ENCODE assay signal across 10 mouse cellular contexts in genomic region chr19:30029002-30029710, GRCm38 (mm10). TPM values are rescaled to one million over a fixed set of nuclear protein-coding genes. Genes with fewer than 3 reads are reported as not detected.
DNase-seq lines count a peak whose midpoint lies in the region; ATAC-seq lines count a peak whose summit lies in the region.
"Had no signal": no experiment of that assay in that cellular context is flagged by ENCODE, and none has a peak within 500 bp of the region (broad histone marks: within the 10 kb centered on the region; RNA-seq: fewer than 3 reads in every experiment).

No protein-coding gene starts in this region.

- peak overlapping the region; percentile 90 for H3K4me2 ChIP-seq in heart, embryonic 15.5 days
- H3K4me2 ChIP-seq in forebrain, embryonic 16.5 days (ENCODE audit: low read length), result peak overlapping the region; percentile 61
- peak overlapping the region; percentile 80 for H3K4me2 ChIP-seq in midbrain, embryonic 14.5 days (ENCODE audit: low read length)

- no peak for DNase-seq in heart, postnatal 25 days (ENCODE audit: low spot score)
- DNase-seq in WW6 (ENCODE audit: low read depth, low spot score), result peak; percentile 64
- DNase-seq in midbrain, embryonic 14.5 days, result peak; percentile 61
- DNase-seq in thymus, adult 18-20 months, result no peak
- DNase-seq in right cerebral cortex, postnatal 10 days (ENCODE audit: low spot score in 2 of 2), result no peak
- DNase-seq in c-Kit-positive CD71-positive TER-119-positive erythroid progenitor cells, embryonic 14.5 days (ENCODE audit: low spot score), result no peak

- H3K9ac ChIP-seq in heart, embryonic 15.5 days, result no peak overlapping the region
- peak overlapping the region; percentile 99 for H3K9ac ChIP-seq in forebrain, embryonic 16.5 days (replicated peaks; ENCODE audit: low read depth, low read length)
- peak overlapping the region; percentile 99; the same call in 1 of the 2 replicates for H3K9ac ChIP-seq in midbrain, embryonic 14.5 days (replicated peaks; ENCODE audit: low read length)

- intact Hi-C loops in heart, postnatal 25 days (cut with DNase I), result no loop called here

- 0 out of 2 replicates have a peak overlapping the region, but pooled peaks have one; percentile 90 for H3K27ac ChIP-seq in heart, embryonic 15.5 days
- no peak overlapping the region for H3K27ac ChIP-seq in forebrain, embryonic 16.5 days (ENCODE audit: low read length)
- H3K27ac ChIP-seq in midbrain, embryonic 14.5 days (replicated peaks; ENCODE audit: low read depth, low read length), result peak overlapping the region; percentile 95

- peaks cover 22% of the 10 kb centered on the region for H3K4me1 ChIP-seq in heart, embryonic 15.5 days (replicated peaks)
- peaks cover 22% of the 10 kb centered on the region for H3K4me1 ChIP-seq in forebrain, embryonic 16.5 days (replicated peaks; ENCODE audit: control insufficient read depth, insufficient read depth, low read length)
- peaks cover 36% of the 10 kb centered on the region for H3K4me1 ChIP-seq in midbrain, embryonic 14.5 days (ENCODE audit: control insufficient read depth, insufficient read depth, low read length)

- 53% methylated on average over 11 of the region's 11 CpGs for WGBS in heart, embryonic 15.5 days
- WGBS in forebrain, embryonic 16.5 days, result 33% methylated on average over 11 of the region's 11 CpGs
- 11% methylated on average over 11 of the region's 11 CpGs for WGBS in midbrain, embryonic 14.5 days

- H3K9me3 ChIP-seq in heart, embryonic 15.5 days (replicated peaks), result no peaks in the 10 kb centered on the region
- no peaks in the 10 kb centered on the region for H3K9me3 ChIP-seq in forebrain, embryonic 16.5 days (ENCODE audit: control insufficient read depth, low read length)
- no peaks in the 10 kb centered on the region for H3K9me3 ChIP-seq in midbrain, embryonic 14.5 days (ENCODE audit: control insufficient read depth, low read length)

- H3K4me3 ChIP-seq in heart, embryonic 15.5 days, result peak overlapping the region; percentile 97; the same call in 1 of the 2 replicates
- H3K4me3 ChIP-seq in forebrain, embryonic 16.5 days (replicated peaks; ENCODE audit: low read length), result peak overlapping the region; percentile 97; the same call in 1 of the 2 replicates
- peak overlapping the region; percentile 100 for H3K4me3 ChIP-seq in midbrain, embryonic 14.5 days (replicated peaks; ENCODE audit: low read depth, low read length)

- no peak for ATAC-seq in heart, embryonic 15.5 days (replicated peaks; ENCODE audit: insufficient number of reproducible peaks, insufficient read depth, low FRiP score, low read depth)
- ATAC-seq in forebrain, embryonic 16.5 days, result no peak
- ATAC-seq in midbrain, embryonic 14.5 days (ENCODE audit: low FRiP score, low TSS enrichment), result no peak

- no peaks in the 10 kb centered on the region for H3K27me3 ChIP-seq in heart, embryonic 15.5 days
- H3K27me3 ChIP-seq in forebrain, embryonic 16.5 days (replicated peaks; ENCODE audit: control insufficient read depth, insufficient read depth, low read length), result no peaks in the 10 kb centered on the region
- no peaks in the 10 kb centered on the region for H3K27me3 ChIP-seq in midbrain, embryonic 14.5 days (ENCODE audit: control insufficient read depth, insufficient read depth, low read length)

- H3K36me3 ChIP-seq in heart, embryonic 15.5 days, result no peaks in the 10 kb centered on the region
- no peaks in the 10 kb centered on the region for H3K36me3 ChIP-seq in forebrain, embryonic 16.5 days (ENCODE audit: control insufficient read depth, insufficient read depth)
- H3K36me3 ChIP-seq in midbrain, embryonic 14.5 days (ENCODE audit: control insufficient read depth, insufficient read depth, low read length), result no peaks in the 10 kb centered on the region

RNA-seq across cellular contexts. Expression of gene Uhrf2, which starts 1.2 kb away (rescaled TPM):
- polyA plus RNA-seq in heart, embryonic 15.5 days (2015; fragmentation: Nextera tagmentation; extraction: Ambion mirVana), result 37.7 and 45.1 TPM in 2 replicates
- total RNA-seq in heart, postnatal 25 days (2021), result 10 to 100 TPM; 21.2 to 25.5 TPM
- polyA plus RNA-seq in forebrain, embryonic 16.5 days (2015; fragmentation: Nextera tagmentation; extraction: Ambion mirVana), result 73.3 and 74.2 TPM in 2 replicates
- 47.4 and 67.3 TPM in 2 replicates for polyA plus RNA-seq in midbrain, embryonic 14.5 days (2014; fragmentation: Nextera tagmentation; extraction: Ambion mirVana)

RNA-seq across cellular contexts. Expression of gene Trpd52l3, which starts 25.6 kb away (rescaled TPM):
- polyA plus RNA-seq in heart, embryonic 15.5 days (2015; fragmentation: Nextera tagmentation; extraction: Ambion mirVana), result not detected in 2 replicates
- total RNA-seq in heart, postnatal 25 days (2021), result not detected
- not detected in 2 replicates for polyA plus RNA-seq in forebrain, embryonic 16.5 days (2015; fragmentation: Nextera tagmentation; extraction: Ambion mirVana)
- polyA plus RNA-seq in midbrain, embryonic 14.5 days (2014; fragmentation: Nextera tagmentation; extraction: Ambion mirVana), result not detected in 2 replicates
- total RNA-seq: gastrocnemius, adult 8-10 months; neutrophil, adult 5-6 weeks had no signal

Comparison
In these comparisons a context has a peak if more than half of its experiments do, and no peak if none do; other contexts are left out.
1. DNase-seq: peak in WW6 (single experiment) and midbrain, embryonic 14.5 days (single experiment); none in heart, postnatal 25 days (single experiment), thymus, adult 18-20 months (0 of 2), right cerebral cortex, postnatal 10 days (0 of 2) and c-Kit-positive CD71-positive TER-119-positive erythroid progenitor cells, embryonic 14.5 days (single experiment).
2. Peak in every context shown above with its lines, with median percentiles within 50 percentile points of each other: H3K4me2 ChIP-seq and H3K4me3 ChIP-seq.